Mouse (Mus musculus) C2C12 (cell line): ENCODE data around the gene Asf1b. TPM values are rescaled to one million over a fixed set of nuclear protein-coding genes. Genes with fewer than 3 reads are reported as not detected.

Experiments used
- H3K27me3 ChIP-seq: one replicate; pipeline ENCODE4 v1.6.1; 2011; ENCODE audit not compliant: control insufficient read depth, insufficient read depth, insufficient read length
- H3K36me3 ChIP-seq: one replicate; pipeline ENCODE4 v1.6.1; 2011; ENCODE audit not compliant: control insufficient read depth, insufficient read depth
- H3K4me3 ChIP-seq: one replicate; pipeline ENCODE4 v1.5.1; 2011; ENCODE audit warnings: mild to moderate bottlenecking, control low read depth; ENCODE audit not compliant: poor library complexity, insufficient read depth, severe bottlenecking
- H3K79me2 ChIP-seq: one replicate; pipeline ENCODE4 v1.6.1; 2011; ENCODE audit not compliant: control insufficient read depth, insufficient read depth
- H3K79me3 ChIP-seq: one replicate; pipeline ENCODE4 v1.6.1; 2011; ENCODE audit warnings: low read depth, control low read depth
- H3ac ChIP-seq: one replicate; pipeline ENCODE3; 2011; ENCODE audit warnings: low read depth; ENCODE audit not compliant: control insufficient read depth, insufficient read length
- CEBPB ChIP-seq: IDR thresholded peaks from one replicate; pipeline ENCODE4 v1.6.1; 2011; ENCODE audit warnings: low read depth, mild to moderate bottlenecking, control low read depth, moderate library complexity
- CTCF ChIP-seq: IDR thresholded peaks from one replicate; pipeline ENCODE4 v1.5.1; 2011; ENCODE audit not compliant: control insufficient read depth, insufficient read depth, insufficient read length
- FOSL1 ChIP-seq: IDR thresholded peaks from one replicate; pipeline ENCODE4 v1.8.0; 2011; ENCODE audit warnings: mild to moderate bottlenecking, low read length; ENCODE audit not compliant: poor library complexity, insufficient read depth, severe bottlenecking
- MAX ChIP-seq: IDR thresholded peaks from one replicate; pipeline ENCODE4 v1.6.1; 2011; ENCODE audit warnings: mild to moderate bottlenecking, control low read depth
- MYOD1 ChIP-seq: IDR thresholded peaks from one replicate; pipeline ENCODE4 v1.6.1; 2011; ENCODE audit warnings: low read depth; ENCODE audit not compliant: control insufficient read depth, insufficient read length
- MYOG ChIP-seq: IDR thresholded peaks from one replicate; pipeline ENCODE4 v1.6.1; 2011; ENCODE audit not compliant: control insufficient read depth, insufficient read length; ENCODE audit errors: extremely low read depth
- USF1 ChIP-seq: IDR thresholded peaks from one replicate; pipeline ENCODE4 v1.6.1; 2011; ENCODE audit warnings: low read depth, mild to moderate bottlenecking, control low read depth, moderate library complexity
- polyA plus RNA-seq: library from polyadenylated mRNA; unstranded; fragments of >200 nt; fragmentation: generic; extraction: Trizol; gene quantifications from one replicate; pipeline ENCODE4 v1.2.1, GENCODE M21; 2012; ENCODE audit warnings: missing spikeins

Gene Asf1b
- polyA plus RNA-seq, 1 experiment, result 140 TPM

DNA sequence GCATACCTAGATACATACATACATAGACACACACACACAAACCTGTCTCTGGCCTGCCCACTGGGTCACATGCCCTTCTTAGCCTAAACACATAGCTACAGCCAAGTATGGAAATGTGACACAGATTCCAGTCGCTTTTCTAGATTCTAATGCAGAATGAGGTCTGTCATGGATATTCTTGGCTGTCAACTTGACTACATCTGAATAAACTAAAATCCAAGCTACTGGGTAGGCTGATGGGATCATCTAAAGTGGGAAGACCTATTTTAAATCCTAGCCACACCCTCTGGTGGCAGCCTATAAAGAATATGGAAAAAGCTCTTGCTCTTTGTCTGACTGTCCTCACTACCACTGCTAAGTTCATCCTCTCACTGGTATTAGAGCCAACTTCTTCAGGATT lies 12.9 kb upstream of the Asf1b start:
- TF ChIP-seq FOSL1, result no peak
- TF ChIP-seq MAX, result no peak
- no peak for TF ChIP-seq CTCF
- TF ChIP-seq MYOG, result no peak
- no peak for TF ChIP-seq MYOD1
- no peak for TF ChIP-seq CEBPB
- TF ChIP-seq USF1, result no peak
- Histone ChIP-seq H3K4me3 (no peak overlapping the region), H3K36me3 (no peaks in the 10 kb centered on the region), H3K79me3 (no peaks in the 10 kb centered on the region), H3ac (no peak overlapping the region), H3K79me2 (no peaks in the 10 kb centered on the region), H3K27me3 (no peaks in the 10 kb centered on the region)

- H3K27me3 ChIP-seq, result no peaks in the 10 kb centered on the region
- H3K79me2 ChIP-seq, result no peaks in the 10 kb centered on the region
- no peak overlapping the region for H3ac ChIP-seq
- H3K4me3 ChIP-seq, result no peak overlapping the region
- TF ChIP-seq CEBPB (no peak), MYOD1 (no peak), MYOG (no peak), USF1 (no peak), MAX (no peak), CTCF (no peak), FOSL1 (no peak)
- no peaks in the 10 kb centered on the region for H3K79me3 ChIP-seq
- H3K36me3 ChIP-seq, result no peaks in the 10 kb centered on the region
Measured at GRCm38 (mm10) chr8:83945540-83945939, 9.8 kb upstream of the Asf1b start.

DNA sequence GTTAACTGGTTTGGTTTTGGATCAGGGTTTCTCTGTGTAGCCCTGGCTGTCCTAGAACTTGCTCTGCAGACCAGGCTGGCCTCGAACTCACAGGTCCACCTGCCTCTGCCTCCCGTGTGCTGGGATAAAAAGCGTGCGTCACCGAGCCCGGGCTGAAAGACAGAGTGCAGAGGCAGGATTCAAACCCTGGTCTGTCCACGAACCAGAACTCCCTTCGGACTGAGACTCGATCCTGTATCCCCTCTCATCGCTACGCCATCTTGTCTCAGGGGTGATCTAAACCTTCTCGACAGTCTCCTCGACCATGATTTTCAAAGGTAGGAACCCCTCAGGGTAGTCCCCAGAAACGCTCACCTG lies 580 bp upstream of the Asf1b start:
- peaks cover 42% of the 10 kb centered on the region for H3K79me2 ChIP-seq
- peak overlapping the region; percentile 28 for H3K4me3 ChIP-seq
- peaks cover 22% of the 10 kb centered on the region for H3K79me3 ChIP-seq
- H3K27me3 ChIP-seq, result no peaks in the 10 kb centered on the region
- peaks cover 7% of the 10 kb centered on the region for H3K36me3 ChIP-seq
- TF ChIP-seq CEBPB (no peak), MYOG (no peak), MYOD1 (no peak), FOSL1 (no peak), CTCF (no peak), MAX (no peak), USF1 (no peak)
- peak overlapping the region; percentile 8 for H3ac ChIP-seq

DNA sequence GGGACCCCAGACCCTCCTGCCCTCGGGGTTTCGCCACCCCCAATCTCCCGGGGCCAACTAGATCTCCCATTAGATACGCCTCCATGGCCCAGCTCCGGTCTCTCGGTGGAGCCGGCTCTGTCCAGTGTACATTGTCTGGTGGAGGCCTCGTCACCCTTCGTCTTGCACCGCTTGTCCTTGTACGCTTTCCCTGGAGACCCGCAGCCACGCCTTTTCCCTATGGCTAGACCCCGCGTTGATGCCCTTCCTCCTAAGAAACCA lies 581 bp downstream of the Asf1b start:
- Histone ChIP-seq H3K36me3 (peaks cover 17% of the 10 kb centered on the region), H3K27me3 (no peaks in the 10 kb centered on the region), H3K79me2 (peaks cover 53% of the 10 kb centered on the region), H3K79me3 (peaks cover 27% of the 10 kb centered on the region), H3K4me3 (peak overlapping the region; percentile 66), H3ac (peak overlapping the region; percentile 72)
- TF ChIP-seq USF1 (no peak), CTCF (no peak), MAX (no peak), MYOD1 (no peak), CEBPB (no peak), MYOG (no peak), FOSL1 (no peak)

- H3K4me3 ChIP-seq, result peak overlapping the region; percentile 66
- H3K79me2 ChIP-seq, result peaks cover 62% of the 10 kb centered on the region
- peaks cover 27% of the 10 kb centered on the region for H3K79me3 ChIP-seq
- no peaks in the 10 kb centered on the region for H3K27me3 ChIP-seq
- peak overlapping the region; percentile 70 for H3ac ChIP-seq
- TF ChIP-seq CTCF (no peak), MYOG (no peak), MYOD1 (peak; percentile 50), USF1 (no peak), CEBPB (no peak)
- peaks cover 17% of the 10 kb centered on the region for H3K36me3 ChIP-seq
Measured at GRCm38 (mm10) chr8:83956789-83957188, 1.5 kb downstream of the Asf1b start.

- H3K79me2 ChIP-seq, result peaks cover 48% of the 10 kb centered on the region
- peaks cover 58% of the 10 kb centered on the region for H3K36me3 ChIP-seq
- peaks cover 18% of the 10 kb centered on the region for H3K79me3 ChIP-seq
- no peak for TF ChIP-seq CTCF
- TF ChIP-seq FOSL1, result no peak
- no peak for TF ChIP-seq USF1
- TF ChIP-seq MYOD1, result no peak
- TF ChIP-seq MAX, result no peak
- no peak for TF ChIP-seq MYOG
- no peak for TF ChIP-seq CEBPB
- no peaks in the 10 kb centered on the region for H3K27me3 ChIP-seq
- no peak overlapping the region for H3K4me3 ChIP-seq
- H3ac ChIP-seq, result no peak overlapping the region
Measured at GRCm38 (mm10) chr8:83964015-83964765, 8.9 kb downstream of the Asf1b start.
